Mouse (Mus musculus): ENCODE data around the gene Il17rb.

Gene Il17rb

DNA sequence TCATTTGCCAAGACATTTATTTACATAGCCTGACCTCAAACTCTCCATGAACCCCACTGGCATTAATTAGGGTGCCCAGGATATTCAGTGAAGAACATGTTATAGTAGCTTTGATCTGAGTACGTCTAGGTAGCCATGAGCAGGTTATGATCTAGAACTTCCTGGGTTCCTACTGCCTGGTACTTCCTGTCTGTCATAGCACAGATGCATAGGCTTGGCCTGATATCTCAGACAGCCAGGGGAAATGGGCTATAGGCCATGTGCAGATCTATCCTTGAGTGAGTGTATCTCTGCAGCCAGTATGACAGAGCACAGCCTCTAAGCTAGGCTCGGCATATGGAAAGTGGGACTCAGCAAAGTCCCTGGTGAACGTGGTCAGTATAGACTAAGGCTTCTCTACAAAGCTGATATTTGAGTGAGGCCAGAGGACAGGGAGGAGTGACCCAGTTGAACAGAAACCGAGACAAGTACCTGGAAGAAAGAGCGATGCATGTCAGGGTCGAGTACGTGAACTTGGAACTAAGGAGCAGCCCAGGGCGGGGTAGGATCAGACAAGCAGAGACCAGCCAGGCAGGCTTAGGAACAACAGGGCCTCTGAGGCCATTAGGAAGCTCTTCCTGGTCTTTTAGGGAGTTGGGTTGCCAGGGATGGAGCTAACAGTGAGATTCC is 9.2 kb upstream of the Il17rb start:
- no peak for DNase-seq (ENCODE audit: inconsistent age in 2 of 2, low spot score in 1 of 2)

DNA sequence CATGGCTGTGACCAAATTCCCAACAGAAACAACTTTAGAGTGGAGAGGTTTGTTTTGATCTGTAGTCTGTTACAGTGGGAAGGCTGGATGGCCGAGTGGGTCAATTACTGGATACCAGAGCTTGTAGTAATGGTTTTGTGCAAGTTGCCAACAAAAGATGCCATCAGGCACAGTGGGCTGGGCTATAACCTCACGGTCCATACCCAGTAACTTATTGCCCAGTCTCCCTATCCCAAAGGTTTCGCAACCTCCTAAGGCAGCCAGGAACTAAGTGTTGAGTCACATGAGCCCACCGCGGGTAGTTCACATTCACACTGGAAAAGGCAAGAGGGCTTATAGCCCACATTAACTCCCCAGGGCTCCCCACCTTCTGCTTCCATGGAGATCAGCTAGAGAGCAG is 8.0 kb upstream of the Il17rb start:
- DNase-seq (ENCODE audit: inconsistent age in 2 of 2, low spot score in 1 of 2) = no peak

DNA sequence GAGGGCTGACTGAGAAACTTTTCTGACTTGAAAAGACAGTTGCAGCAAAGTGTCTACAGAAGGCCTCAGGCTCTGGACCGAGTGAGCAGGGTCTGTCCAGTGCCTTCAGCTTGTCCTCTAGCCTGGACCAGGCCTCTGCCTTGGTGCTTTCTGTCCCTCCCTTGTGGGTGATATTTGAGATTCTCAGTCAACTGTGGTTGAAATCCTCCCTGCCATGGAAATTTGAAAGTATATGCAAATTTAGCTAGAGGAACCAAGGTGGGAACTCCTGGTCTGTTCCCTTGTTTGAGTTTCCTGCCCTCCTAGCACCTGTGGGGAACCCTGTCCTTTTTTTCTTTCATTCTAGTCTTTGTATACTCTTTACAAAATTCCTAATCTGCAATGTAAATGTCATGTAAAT is 6.3 kb upstream of the Il17rb start:
- DNase-seq (ENCODE audit: inconsistent age in 2 of 2, low spot score in 1 of 2) = no peak

GRCm38 (mm10) chr14:30014487-30014886 is 5.8 kb upstream of the Il17rb start:
- no peak for DNase-seq (ENCODE audit: inconsistent age in 2 of 2, low spot score in 1 of 2)

DNA sequence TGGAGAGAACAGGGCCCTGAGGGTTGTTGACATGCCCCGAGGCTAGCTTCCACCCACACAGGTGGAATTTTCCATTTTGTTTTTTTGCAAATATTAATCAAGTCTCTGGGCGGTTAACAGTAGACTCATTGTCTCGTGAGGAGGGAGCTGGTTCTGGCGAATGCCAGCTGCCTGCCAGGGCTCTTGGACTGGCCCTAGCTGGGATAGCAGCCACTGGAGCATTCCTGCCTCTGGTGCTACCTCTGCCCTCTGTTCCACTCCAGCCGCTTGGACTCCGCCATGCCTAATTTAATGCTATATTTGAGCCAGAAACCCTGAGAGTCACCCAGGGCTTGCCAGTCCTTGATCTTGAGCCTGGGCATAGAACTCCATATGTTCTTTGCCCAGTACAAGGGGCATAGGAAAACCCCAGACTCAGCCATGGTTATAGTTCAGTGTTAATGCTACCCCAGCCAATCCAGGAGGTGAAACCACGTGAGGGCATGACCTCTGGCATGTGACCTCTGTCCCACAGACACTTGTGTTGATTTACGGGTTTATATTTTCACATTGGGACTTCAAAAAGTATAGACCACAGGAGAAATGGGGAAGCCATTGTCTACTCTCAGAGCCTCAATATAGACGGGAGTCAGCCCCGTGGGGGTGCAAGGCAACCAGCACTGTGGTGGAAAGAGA is 3.3 kb upstream of the Il17rb start:
- peak in 1 of 2 experiments; percentile 47 for DNase-seq (ENCODE audit: inconsistent age in 2 of 2, low spot score in 1 of 2)

- DNase-seq (ENCODE audit: inconsistent age in 2 of 2, low spot score in 1 of 2) = peak in 1 of 2 experiments; percentile 67
These were observed 1.3 kb upstream of the Il17rb start for GRCm38 (mm10) chr14:30009864-30010560.

- DNase-seq (ENCODE audit: inconsistent age in 2 of 2, low spot score in 1 of 2) = no peak
These were observed 9.3 kb downstream of the Il17rb start for GRCm38 (mm10) chr14:29999475-29999811.

GRCm38 (mm10) chr14:29998747-29999474 is 9.8 kb downstream of the Il17rb start:
- DNase-seq (ENCODE audit: inconsistent age in 2 of 2, low spot score in 1 of 2) = no peak

DNA sequence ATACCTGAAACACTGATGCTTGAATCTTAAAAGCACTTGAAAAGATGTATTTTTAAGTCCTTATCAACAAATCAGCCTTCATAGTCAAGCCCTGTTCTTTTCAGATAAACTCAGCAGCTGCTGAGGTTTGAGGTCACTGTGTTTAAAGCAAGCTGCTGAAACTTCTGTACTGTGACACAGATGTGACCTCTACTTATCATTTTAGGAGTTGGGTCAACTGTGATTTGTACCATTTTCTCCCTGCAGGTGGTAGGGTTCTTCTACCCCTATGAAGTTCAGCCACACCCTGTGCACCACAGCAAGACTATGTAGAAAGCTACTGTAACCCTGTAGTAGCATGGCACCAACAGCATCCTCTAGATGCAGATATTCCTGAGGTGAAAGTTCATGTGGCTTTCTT is 11.4 kb downstream of the Il17rb start:
- DNase-seq (ENCODE audit: inconsistent age in 2 of 2, low spot score in 1 of 2) = peak in 1 of 2 experiments; percentile 44

DNA sequence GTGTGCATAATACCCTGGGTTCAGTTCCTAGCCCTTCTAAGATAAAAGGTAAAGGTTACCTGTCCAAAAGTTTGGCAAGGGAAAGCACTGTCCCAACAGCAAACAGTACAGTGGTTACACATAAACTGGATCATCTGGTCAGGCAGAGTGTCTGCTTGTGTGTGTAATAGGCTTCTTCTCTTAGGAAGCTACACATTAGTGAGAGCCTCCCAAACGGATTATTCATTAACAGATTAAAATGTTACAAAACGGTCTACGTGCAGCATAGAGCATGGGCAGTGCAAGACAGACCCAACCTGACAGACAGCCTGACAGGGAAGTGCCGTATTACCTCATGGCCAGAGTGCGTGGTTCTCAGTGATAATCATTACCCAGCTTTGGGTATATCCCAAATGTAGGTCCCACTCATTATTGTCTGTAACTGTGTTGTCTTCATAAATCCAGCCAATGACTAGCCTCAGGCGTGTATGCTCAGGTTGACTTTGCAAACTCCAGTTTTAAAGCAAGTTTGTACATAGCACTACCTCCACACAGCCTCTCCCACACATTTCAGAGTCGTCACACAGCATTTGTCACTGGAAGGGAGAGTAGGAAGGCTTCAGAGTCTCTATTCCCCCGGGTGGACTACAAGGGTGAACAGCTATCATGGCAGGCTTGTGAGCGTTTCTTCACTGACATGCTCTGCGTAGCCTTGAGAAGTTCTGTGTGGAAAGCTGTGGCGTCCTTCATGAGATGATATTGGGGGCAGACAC is 12.5 kb downstream of the Il17rb start:
- DNase-seq (ENCODE audit: inconsistent age in 2 of 2, low spot score in 1 of 2) = no peak

DNA sequence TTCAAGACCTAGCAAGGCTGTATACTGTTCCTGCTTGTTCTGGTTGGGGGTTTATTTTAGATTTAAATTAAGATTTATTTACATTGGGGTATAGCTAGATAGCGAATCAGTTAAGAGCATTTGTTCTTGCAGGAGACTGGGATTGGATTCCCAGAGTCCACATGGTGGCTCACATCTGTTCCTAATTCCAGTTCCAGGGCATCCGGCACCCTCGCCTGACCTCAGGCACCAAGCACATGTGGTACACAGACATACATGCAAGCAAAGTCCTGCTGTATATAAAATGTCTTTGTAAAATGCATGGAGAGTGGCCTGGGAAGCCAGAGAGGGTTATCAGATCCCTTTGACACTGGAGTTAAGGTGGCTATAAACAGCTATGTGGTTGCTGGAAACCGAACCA is 13.7 kb downstream of the Il17rb start:
- no peak for DNase-seq (ENCODE audit: inconsistent age in 2 of 2, low spot score in 1 of 2)

- no peak for DNase-seq (ENCODE audit: inconsistent age in 2 of 2, low spot score in 1 of 2)
These were observed 20.4 kb downstream of the Il17rb start for GRCm38 (mm10) chr14:29988337-29988736.

DNA sequence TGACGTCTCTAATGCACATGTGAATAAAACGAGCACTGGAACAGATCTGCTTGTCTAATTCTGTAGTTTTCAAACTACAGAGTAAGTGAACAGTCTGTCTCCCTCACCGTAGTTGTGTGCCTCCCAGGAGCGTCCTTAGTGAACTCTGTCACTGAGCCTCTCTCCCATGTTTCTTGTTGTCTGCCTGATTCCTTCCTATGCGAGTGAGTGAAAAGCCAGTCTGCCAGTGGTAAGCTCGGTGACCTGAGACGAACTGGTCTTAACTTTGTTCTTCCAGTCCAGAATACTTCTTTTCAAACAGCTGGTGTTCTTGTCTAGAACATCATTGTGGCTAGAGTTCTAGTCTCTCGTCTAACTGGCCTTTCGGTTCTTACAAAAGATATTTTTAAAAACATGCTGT is 21.0 kb downstream of the Il17rb start:
- no peak for DNase-seq (ENCODE audit: inconsistent age in 2 of 2, low spot score in 1 of 2)

DNA sequence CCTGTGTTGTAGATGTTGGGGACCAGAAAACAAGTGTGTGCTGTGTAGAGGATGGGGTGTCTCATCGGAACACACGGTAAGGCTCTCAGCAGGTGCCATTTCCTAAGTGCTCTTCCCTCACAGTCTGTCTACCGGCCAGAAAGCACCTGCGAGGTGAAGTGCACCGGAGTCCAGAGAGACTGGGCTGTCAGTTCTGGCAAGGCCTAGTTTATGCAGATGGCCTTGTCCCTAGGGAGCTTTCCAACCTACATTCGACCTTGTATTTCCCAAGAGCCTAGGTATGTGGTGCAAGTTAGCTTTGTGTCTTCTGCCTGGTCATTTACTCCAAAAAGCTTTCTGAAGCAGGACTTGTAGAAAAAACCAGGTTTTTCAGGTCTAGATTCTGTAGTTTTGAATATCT is 21.4 kb downstream of the Il17rb start:
- DNase-seq (ENCODE audit: inconsistent age in 2 of 2, low spot score in 1 of 2) = no peak

DNA sequence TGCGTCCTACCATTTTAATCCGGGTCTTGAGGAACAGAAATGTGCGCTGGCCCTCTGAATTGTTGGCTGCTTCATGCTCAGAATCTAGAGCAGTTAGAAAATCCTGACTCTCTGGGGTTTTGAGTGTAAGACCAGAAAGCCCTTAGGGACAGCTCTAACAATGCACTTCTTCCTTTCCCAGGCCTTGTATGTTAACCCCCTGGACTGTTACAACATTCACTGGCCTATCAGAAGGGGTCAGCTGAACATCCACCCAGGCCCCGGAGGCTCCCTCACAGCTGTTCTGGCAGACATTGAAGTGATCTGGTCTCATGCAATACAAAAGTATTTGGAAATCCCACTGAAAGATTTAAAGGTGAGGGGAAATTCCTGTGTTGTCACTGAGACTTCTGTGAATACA is 22.6 kb downstream of the Il17rb start:
- DNase-seq (ENCODE audit: inconsistent age in 2 of 2, low spot score in 1 of 2) = no peak

- peak in 1 of 2 experiments; percentile 58 for DNase-seq (ENCODE audit: inconsistent age in 2 of 2, low spot score in 1 of 2)
These were observed 28.1 kb downstream of the Il17rb start for GRCm38 (mm10) chr14:29980447-29981205.

- DNase-seq (ENCODE audit: inconsistent age in 2 of 2, low spot score in 1 of 2) = peak; percentile 96 to 98
These were observed 30.2 kb downstream of the Il17rb start, which contains the start of gene Actr8 for GRCm38 (mm10) chr14:29978254-29979204. TSS of gene Actr8 (plus strand) at chr14:29978337.

DNA sequence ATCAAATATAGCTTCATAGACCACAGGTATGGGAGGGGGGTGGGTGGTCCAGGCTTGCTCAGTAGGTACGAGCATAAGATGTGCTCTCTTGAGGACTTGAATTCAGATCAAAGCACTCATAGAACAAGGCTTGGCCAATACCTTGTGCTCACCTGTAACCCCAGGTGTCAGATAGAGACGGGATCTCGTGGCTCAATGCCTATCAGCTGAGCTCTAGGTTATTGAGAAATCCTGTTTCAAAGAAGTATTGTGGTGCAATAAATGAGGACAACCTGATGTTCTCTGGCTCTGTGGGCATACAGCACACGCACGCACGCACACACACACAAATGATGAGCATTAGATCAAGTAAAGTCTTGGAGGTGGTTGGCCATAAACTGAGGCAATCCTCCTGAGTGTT is 31.8 kb downstream of the Il17rb start:
- DNase-seq (ENCODE audit: inconsistent age in 2 of 2, low spot score in 1 of 2) = no peak

DNA sequence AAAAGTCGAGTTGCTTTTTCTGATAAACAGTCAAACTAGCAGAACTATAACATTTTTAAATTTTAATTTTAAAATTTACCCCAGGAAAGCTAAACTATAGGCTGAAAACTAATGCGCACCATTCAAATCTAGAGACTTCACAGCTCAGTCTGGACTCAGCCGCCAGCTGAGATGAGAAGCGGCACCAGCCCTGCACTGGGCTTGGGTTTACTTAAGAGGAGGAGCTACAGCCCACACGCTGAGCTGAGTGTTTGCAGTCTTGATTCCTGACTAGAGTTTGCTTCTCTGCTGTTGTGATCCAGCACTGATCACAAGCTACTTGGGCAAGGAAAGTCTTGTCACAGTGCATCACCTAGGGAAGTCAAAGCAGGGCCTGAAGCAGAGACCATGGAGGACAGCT is 36.7 kb downstream of the Il17rb start:
- DNase-seq (ENCODE audit: inconsistent age in 2 of 2, low spot score in 1 of 2) = no peak
